Mouse (Mus musculus): ENCODE measurements at regions not wholly inside any gene's neighbourhood (a gene's known extent, or its start where the extent isn't known, plus 50 kb on each side); places are given as distances from the start of the nearest gene placed in this dataset.
A peak's percentile ranks its signal among the peaks of the same experiment; 100 is the strongest.

DNA sequence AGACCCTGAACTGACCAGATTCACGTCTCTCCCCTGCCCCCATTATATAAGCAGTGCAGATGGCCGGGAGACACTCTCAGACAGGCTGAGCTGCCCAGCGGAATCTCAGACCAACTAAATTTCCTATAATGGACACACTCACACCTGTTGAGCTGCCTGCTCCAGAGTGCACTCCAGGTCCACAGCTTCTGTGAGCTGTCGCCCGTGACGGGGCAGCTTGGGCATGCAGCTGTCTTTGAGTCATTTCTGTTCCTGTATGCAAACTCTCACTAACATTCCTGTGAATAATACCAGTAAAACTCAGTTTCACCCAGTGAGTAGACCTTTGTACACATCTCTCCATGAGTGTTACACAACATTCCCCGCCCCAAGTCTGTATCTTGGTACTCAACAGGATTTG is 269.4 kb upstream of the Rnaseh2b start:
- Histone ChIP-seq H3K4me2 (ENCODE audit: low read length) (no peak overlapping the region), H3K36me3 (ENCODE audit: control insufficient read depth, insufficient read depth, low read length) (no peaks in the 10 kb centered on the region), H3K4me3 (ENCODE audit: low read depth, low read length) (no peak overlapping the region), H3K9ac (ENCODE audit: low read depth, low read length) (no peak overlapping the region), H3K27me3 (ENCODE audit: control insufficient read depth, insufficient read depth, low read depth, low read length) (no peaks in the 10 kb centered on the region), H3K4me1 (ENCODE audit: control insufficient read depth, insufficient read depth, low read length) (no peaks in the 10 kb centered on the region), H3K9me3 (replicated peaks; ENCODE audit: control insufficient read depth, low read length, poor library complexity, severe bottlenecking) (no peaks in the 10 kb centered on the region), H3K27ac (ENCODE audit: low read length) (no peak overlapping the region)
- WGBS, result 78% methylated on average over 7 of the region's 7 CpGs
- ATAC-seq, result no peak

DNA sequence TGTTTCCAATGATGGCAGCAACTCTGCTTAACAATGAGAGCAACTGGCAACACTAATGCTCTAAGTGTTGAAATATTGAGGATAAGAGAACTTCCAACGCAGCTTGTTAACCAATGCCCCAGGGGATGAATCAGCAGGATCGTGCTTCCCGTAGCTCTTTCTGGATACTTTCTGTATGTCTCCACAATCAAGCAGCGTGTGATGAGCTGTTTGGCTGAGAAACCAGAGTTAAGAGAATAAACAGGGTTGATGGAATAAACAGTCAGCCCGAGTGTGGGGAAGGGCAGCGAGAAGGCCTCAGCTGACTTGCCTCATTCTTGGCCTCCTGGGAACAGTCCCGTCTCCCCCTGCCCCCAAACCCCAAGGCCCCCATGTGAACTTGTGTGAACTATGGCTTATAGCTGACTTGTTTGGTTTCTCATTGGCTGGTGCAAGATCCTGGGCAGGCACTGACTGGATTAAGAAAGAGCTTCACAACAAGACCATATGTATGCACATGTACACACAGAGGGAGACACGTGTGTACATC is 264.6 kb upstream of the Rnaseh2b start:
- H3K4me2 ChIP-seq (ENCODE audit: low read length), result no peak overlapping the region
- no peaks in the 10 kb centered on the region for H3K4me1 ChIP-seq (ENCODE audit: control insufficient read depth, insufficient read depth, low read length)
- 84% methylated on average over 8 of the region's 8 CpGs for WGBS
- no peak overlapping the region for H3K9ac ChIP-seq (ENCODE audit: low read depth, low read length)
- H3K36me3 ChIP-seq (ENCODE audit: control insufficient read depth, insufficient read depth, low read length), result no peaks in the 10 kb centered on the region
- H3K4me3 ChIP-seq (ENCODE audit: low read depth, low read length), result no peak overlapping the region
- H3K27me3 ChIP-seq (ENCODE audit: control insufficient read depth, insufficient read depth, low read depth, low read length), result no peaks in the 10 kb centered on the region
- no peaks in the 10 kb centered on the region for H3K9me3 ChIP-seq (replicated peaks; ENCODE audit: control insufficient read depth, low read length, poor library complexity, severe bottlenecking)
- no peak for ATAC-seq
- H3K27ac ChIP-seq (ENCODE audit: low read length), result no peak overlapping the region

DNA sequence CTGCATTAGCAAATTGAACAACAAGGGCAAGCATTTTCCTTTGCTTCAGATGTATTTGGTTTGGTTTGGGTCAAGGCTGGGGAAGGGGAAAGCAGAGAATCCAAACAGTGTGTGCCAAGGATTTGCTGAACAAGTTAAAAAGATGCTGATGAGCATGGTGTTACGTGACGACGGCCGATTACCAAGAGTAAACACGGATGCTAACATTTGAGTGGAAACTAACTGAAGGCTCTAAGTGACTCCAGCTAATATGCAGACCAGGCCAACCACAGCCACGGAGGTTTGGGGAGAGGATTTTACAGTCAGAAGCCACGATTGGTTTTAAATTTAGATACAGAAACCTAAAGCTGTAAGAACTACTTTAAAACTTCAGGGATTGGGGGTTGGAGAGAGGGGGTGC is 262.3 kb upstream of the Rnaseh2b start:
- Histone ChIP-seq H3K36me3 (ENCODE audit: control insufficient read depth, insufficient read depth, low read length) (no peaks in the 10 kb centered on the region), H3K9me3 (replicated peaks; ENCODE audit: control insufficient read depth, low read length, poor library complexity, severe bottlenecking) (no peaks in the 10 kb centered on the region), H3K27ac (ENCODE audit: low read length) (no peak overlapping the region), H3K27me3 (ENCODE audit: control insufficient read depth, insufficient read depth, low read depth, low read length) (no peaks in the 10 kb centered on the region), H3K4me2 (ENCODE audit: low read length) (no peak overlapping the region), H3K4me3 (ENCODE audit: low read depth, low read length) (no peak overlapping the region), H3K4me1 (ENCODE audit: control insufficient read depth, insufficient read depth, low read length) (peaks cover 3% of the 10 kb centered on the region; the same call in 1 of the 2 replicates), H3K9ac (ENCODE audit: low read depth, low read length) (no peak overlapping the region)
- no peak for ATAC-seq
- WGBS, result 75% methylated on average over 7 of the region's 7 CpGs

DNA sequence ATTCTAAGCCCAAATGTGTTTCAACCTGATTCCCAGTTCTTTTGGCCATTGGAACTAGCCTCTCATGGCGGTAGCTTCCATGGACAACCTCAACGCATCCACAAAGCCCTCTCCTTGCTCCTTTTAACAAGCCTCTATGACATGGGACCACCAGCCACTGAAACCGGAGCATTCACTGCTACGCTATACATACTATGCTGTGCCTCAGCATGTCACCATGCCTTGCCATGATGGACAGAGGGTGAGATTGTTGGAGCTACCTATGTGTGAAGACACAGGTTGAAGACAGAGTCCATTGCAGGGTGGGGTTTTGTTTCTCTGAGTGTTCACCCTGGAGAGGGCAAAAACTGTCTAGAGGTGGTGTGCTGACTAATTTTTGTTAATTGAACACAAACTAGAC is 258.7 kb upstream of the Rnaseh2b start:
- Histone ChIP-seq H3K9ac (ENCODE audit: low read depth, low read length) (no peak overlapping the region), H3K9me3 (replicated peaks; ENCODE audit: control insufficient read depth, low read length, poor library complexity, severe bottlenecking) (no peaks in the 10 kb centered on the region), H3K27me3 (ENCODE audit: control insufficient read depth, insufficient read depth, low read depth, low read length) (no peaks in the 10 kb centered on the region), H3K27ac (ENCODE audit: low read length) (no peak overlapping the region), H3K4me2 (ENCODE audit: low read length) (no peak overlapping the region), H3K36me3 (ENCODE audit: control insufficient read depth, insufficient read depth, low read length) (no peaks in the 10 kb centered on the region), H3K4me3 (ENCODE audit: low read depth, low read length) (no peak overlapping the region), H3K4me1 (ENCODE audit: control insufficient read depth, insufficient read depth, low read length) (peaks cover 3% of the 10 kb centered on the region; the same call in 1 of the 2 replicates)
- WGBS, result 96% methylated on average over 4 of the region's 4 CpGs
- no peak for ATAC-seq

DNA sequence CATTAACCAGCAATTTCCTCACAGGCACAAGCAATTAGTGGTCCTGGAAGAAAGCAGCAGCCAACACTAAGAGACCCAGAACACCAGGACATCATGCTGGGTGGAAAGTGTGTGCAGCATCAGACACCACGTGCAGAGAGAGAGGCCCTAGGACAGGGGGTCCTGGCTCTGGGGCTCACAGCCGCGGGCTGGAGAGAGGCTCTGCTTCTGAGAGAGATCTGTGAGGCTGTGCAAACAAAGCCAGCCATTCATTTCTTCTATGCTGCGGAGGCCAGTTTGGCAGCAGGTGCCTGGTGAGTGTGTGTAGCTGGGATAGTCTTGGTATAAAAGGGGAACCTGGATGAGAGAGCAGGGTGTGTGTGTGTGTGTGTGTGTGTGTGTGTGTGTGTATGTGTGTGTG is 257.7 kb upstream of the Rnaseh2b start:
- Histone ChIP-seq H3K27ac (ENCODE audit: low read length) (no peak overlapping the region), H3K4me1 (ENCODE audit: control insufficient read depth, insufficient read depth, low read length) (peaks cover 3% of the 10 kb centered on the region; the same call in 1 of the 2 replicates), H3K9ac (ENCODE audit: low read depth, low read length) (no peak overlapping the region), H3K36me3 (ENCODE audit: control insufficient read depth, insufficient read depth, low read length) (no peaks in the 10 kb centered on the region), H3K4me3 (ENCODE audit: low read depth, low read length) (no peak overlapping the region), H3K4me2 (ENCODE audit: low read length) (no peak overlapping the region), H3K27me3 (ENCODE audit: control insufficient read depth, insufficient read depth, low read depth, low read length) (no peaks in the 10 kb centered on the region), H3K9me3 (replicated peaks; ENCODE audit: control insufficient read depth, low read length, poor library complexity, severe bottlenecking) (no peaks in the 10 kb centered on the region)
- 11% methylated on average over 4 of the region's 4 CpGs for WGBS
- peak; percentile 80 for ATAC-seq

DNA sequence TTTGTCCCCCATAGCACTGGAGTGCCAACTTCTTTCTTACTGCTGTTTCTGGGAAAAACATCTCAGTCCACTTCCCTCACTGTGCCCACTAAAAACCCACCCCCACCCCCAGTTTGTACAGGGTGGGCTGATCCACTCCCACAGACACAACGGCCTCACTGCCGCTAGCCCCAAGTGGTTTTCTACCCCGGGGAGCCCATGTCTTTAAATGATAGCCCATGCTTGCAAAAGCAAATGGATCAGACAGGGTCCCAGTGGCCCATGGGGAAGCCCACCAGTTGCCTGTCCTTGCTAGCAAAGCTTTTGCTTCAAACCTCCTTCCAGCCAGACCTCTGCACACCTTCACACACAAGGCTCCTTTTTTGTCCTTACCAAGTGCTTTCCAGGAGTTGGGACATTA is 257.0 kb upstream of the Rnaseh2b start:
- Histone ChIP-seq H3K4me1 (ENCODE audit: control insufficient read depth, insufficient read depth, low read length) (peaks cover 3% of the 10 kb centered on the region; the same call in 1 of the 2 replicates), H3K27ac (ENCODE audit: low read length) (no peak overlapping the region), H3K9ac (ENCODE audit: low read depth, low read length) (no peak overlapping the region), H3K9me3 (replicated peaks; ENCODE audit: control insufficient read depth, low read length, poor library complexity, severe bottlenecking) (no peaks in the 10 kb centered on the region), H3K27me3 (ENCODE audit: control insufficient read depth, insufficient read depth, low read depth, low read length) (no peaks in the 10 kb centered on the region), H3K4me3 (ENCODE audit: low read depth, low read length) (no peak overlapping the region), H3K4me2 (ENCODE audit: low read length) (no peak overlapping the region), H3K36me3 (ENCODE audit: control insufficient read depth, insufficient read depth, low read length) (no peaks in the 10 kb centered on the region)
- WGBS, result 76% methylated on average over 3 of the region's 3 CpGs
- no peak for ATAC-seq

DNA sequence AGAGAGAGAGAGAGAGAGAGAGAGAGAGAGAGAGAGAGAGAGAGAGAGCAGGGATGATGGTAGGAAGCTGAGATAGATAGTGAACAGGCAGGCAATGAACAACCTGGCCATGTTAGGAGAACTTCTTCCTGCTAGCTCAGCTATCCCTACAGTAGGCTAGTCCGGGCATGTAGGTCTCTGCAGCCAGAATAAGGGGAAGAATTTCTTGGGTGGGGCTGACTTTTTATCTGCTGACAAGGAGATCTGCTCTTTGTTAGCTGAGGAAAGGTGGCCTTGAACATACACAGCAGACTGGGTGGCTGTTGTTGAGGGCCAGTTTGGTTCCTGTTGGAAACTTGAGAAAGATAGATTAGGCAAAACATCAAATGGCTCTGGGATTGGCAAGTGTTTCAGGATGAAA is 254.9 kb upstream of the Rnaseh2b start:
- Histone ChIP-seq H3K4me3 (ENCODE audit: low read depth, low read length) (no peak overlapping the region), H3K27ac (ENCODE audit: low read length) (no peak overlapping the region), H3K4me2 (ENCODE audit: low read length) (no peak overlapping the region), H3K9me3 (replicated peaks; ENCODE audit: control insufficient read depth, low read length, poor library complexity, severe bottlenecking) (no peaks in the 10 kb centered on the region), H3K9ac (ENCODE audit: low read depth, low read length) (no peak overlapping the region), H3K27me3 (ENCODE audit: control insufficient read depth, insufficient read depth, low read depth, low read length) (no peaks in the 10 kb centered on the region), H3K4me1 (ENCODE audit: control insufficient read depth, insufficient read depth, low read length) (peaks cover 3% of the 10 kb centered on the region; the same call in 1 of the 2 replicates), H3K36me3 (ENCODE audit: control insufficient read depth, insufficient read depth, low read length) (no peaks in the 10 kb centered on the region)
- WGBS, result 86% methylated on average over 1 of the region's 1 CpGs
- ATAC-seq, result no peak

DNA sequence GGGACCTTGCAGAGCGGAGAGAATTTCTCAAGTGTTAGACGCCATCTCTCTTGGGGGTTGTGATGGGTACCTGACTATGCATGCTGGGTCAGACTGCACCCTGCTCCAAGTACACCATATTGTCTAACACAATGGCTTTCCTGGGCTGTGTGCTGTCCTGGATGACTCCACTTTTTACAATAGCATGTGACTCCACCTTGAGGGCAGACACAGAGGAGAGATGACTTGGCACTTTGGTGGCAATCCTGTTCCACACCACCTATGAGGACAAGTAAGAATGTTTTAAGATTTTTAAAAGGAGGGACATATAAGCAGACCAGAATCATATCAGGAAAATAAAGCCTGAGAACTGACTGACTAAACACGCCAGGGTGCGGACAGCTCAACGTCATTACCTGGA is 254.5 kb upstream of the Rnaseh2b start:
- Histone ChIP-seq H3K9ac (ENCODE audit: low read depth, low read length) (no peak overlapping the region), H3K4me2 (ENCODE audit: low read length) (no peak overlapping the region), H3K27me3 (ENCODE audit: control insufficient read depth, insufficient read depth, low read depth, low read length) (no peaks in the 10 kb centered on the region), H3K36me3 (ENCODE audit: control insufficient read depth, insufficient read depth, low read length) (no peaks in the 10 kb centered on the region), H3K27ac (ENCODE audit: low read length) (no peak overlapping the region), H3K9me3 (replicated peaks; ENCODE audit: control insufficient read depth, low read length, poor library complexity, severe bottlenecking) (no peaks in the 10 kb centered on the region), H3K4me3 (ENCODE audit: low read depth, low read length) (no peak overlapping the region), H3K4me1 (ENCODE audit: control insufficient read depth, insufficient read depth, low read length) (peaks cover 3% of the 10 kb centered on the region; the same call in 1 of the 2 replicates)
- no peak for ATAC-seq
- WGBS, result 95% methylated on average over 5 of the region's 5 CpGs

DNA sequence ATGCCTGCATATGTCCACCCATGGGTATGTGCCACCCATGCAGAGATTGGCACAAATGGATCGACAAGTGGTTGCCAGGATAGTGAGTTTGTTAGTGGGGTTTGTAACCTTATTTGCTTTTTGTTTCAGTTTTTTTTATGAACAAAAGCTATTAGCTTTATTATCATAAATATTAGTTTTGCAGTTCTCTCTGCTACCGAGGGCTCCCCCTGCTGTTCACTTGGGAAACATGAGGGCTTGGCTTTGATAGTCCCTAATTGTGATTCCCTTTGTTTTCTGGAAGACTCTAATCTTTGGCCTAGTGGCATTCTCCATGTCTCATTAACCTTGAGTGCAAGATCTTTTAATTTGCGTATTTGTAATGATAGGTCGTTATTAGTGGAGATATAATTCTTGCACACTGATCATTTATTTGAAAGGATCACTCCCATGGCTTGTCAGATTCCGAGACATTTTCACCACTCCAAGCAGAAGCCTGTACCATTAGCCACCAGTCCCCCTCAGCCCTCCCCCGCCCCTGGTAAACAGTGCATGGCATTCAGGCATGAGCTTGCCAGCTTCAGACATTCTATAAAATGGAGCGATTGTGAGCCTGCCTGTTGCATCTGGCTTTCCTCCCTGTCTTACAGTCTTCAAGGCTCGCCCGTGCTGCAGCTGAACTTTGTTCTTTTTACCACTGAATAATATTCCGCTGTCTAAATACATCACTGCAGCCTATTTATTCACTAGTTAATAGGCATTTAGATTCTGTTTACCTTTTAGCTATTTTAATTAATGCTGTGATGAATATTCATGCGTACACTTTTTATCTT is 249.9 kb upstream of the Rnaseh2b start:
- H3K27ac ChIP-seq (ENCODE audit: low read length), result no peak overlapping the region
- H3K4me3 ChIP-seq (ENCODE audit: low read depth, low read length), result no peak overlapping the region
- H3K36me3 ChIP-seq (ENCODE audit: control insufficient read depth, insufficient read depth, low read length), result no peaks in the 10 kb centered on the region
- 55% methylated on average over 11 of the region's 11 CpGs for WGBS
- no peaks in the 10 kb centered on the region for H3K4me1 ChIP-seq (ENCODE audit: control insufficient read depth, insufficient read depth, low read length)
- H3K27me3 ChIP-seq (ENCODE audit: control insufficient read depth, insufficient read depth, low read depth, low read length), result no peaks in the 10 kb centered on the region
- H3K4me2 ChIP-seq (ENCODE audit: low read length), result no peak overlapping the region
- H3K9me3 ChIP-seq (replicated peaks; ENCODE audit: control insufficient read depth, low read length, poor library complexity, severe bottlenecking), result peaks cover 3% of the 10 kb centered on the region
- peak; percentile 76; the same call in 1 of the 2 replicates for ATAC-seq
- H3K9ac ChIP-seq (ENCODE audit: low read depth, low read length), result no peak overlapping the region
